Mouse (Mus musculus) cerebellum, adult 2 months (tissue): ENCODE results near the gene Jagn1. TPM values are rescaled to one million over a fixed set of nuclear protein-coding genes. Genes with fewer than 3 reads are reported as not detected.

Experiments used
- DNase-seq, 2 experiments: peaks; one replicate each; pipeline ENCODE4 v3.0.0; 2021
- H3K27ac ChIP-seq: fragments of 200-500 bp; 2 replicates; pipeline ENCODE4 v1.5.1; 2012; ENCODE audit warnings: low read length, control low read depth, inconsistent platforms; ENCODE audit not compliant: insufficient read depth
- H3K27me3 ChIP-seq: fragments of 200-500 bp; 2 replicates; pipeline ENCODE4 v1.6.1; 2012; ENCODE audit warnings: inconsistent platforms, mild to moderate bottlenecking, low read length, moderate library complexity; ENCODE audit not compliant: control insufficient read depth, insufficient read depth
- H3K4me1 ChIP-seq: fragments of 200-500 bp; 2 replicates; pipeline ENCODE4 v1.6.1; 2011; ENCODE audit warnings: low read length; ENCODE audit not compliant: control insufficient read depth, insufficient read depth
- H3K4me3 ChIP-seq: fragments of 200-500 bp; replicated peaks from 2 replicates; pipeline ENCODE3; 2011; ENCODE audit warnings: mild to moderate bottlenecking, low read depth, low read length, control low read depth; ENCODE audit not compliant: insufficient read depth
- CTCF ChIP-seq: fragments of 200-500 bp; IDR thresholded peaks from 2 replicates; pipeline ENCODE4 v1.5.1; 2011; ENCODE audit warnings: low read depth, mild to moderate bottlenecking, control low read depth, low read length, moderate library complexity, borderline replicate concordance; ENCODE audit not compliant: insufficient read depth
- POLR2A ChIP-seq: fragments of 200-500 bp; IDR thresholded peaks from 2 replicates; pipeline ENCODE4 v1.6.1; 2011; ENCODE audit warnings: low read length, control low read depth, borderline replicate concordance; ENCODE audit not compliant: insufficient read depth
- WGBS: fragments of 180-500 bp; shearing (Covaris S2); methylation state at CpG from one replicate; pipeline ENCODE4 v1.1.7; 2018; 5-methylcytosine and 5-hydroxymethylcytosine counted together
- polyA plus RNA-seq: library from polyadenylated mRNA; depleted of rRNA; stranded (reverse); fragments of >200 nt; gene quantifications from 2 replicates; pipeline ENCODE4 v1.2.3, GENCODE M21; 2012

The Jagn1 gene
- polyA plus RNA-seq, 1 experiment: 58.4 TPM

DNA sequence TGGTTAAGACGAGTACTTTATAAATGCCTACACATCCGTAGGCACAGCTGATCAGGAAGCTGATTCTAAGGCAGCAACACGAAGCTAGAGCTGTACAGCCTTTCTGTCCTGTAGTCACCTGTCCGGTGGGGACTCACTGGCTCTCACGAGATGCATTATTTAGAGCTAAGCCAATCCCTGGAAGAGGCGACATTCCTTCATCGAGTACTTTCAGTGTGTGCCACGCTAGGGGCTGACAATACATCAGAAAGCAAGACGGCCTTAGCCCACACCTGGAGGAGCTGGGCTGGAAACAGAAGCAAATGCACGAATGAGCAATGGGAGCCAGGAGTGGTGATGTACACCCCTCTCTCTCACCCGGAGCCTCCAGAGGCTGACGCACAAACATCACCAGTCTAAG is 5.2 kb upstream of the Jagn1 start:
- H3K4me3 ChIP-seq: no peak overlapping the region
- 72% methylated on average over 12 of the region's 12 CpGs for WGBS
- no peaks in the 10 kb centered on the region for H3K4me1 ChIP-seq
- DNase-seq: no peak
- no peak overlapping the region for H3K27ac ChIP-seq
- H3K27me3 ChIP-seq: no peaks in the 10 kb centered on the region
- TF ChIP-seq POLR2A (no peak), CTCF (no peak)

DNA sequence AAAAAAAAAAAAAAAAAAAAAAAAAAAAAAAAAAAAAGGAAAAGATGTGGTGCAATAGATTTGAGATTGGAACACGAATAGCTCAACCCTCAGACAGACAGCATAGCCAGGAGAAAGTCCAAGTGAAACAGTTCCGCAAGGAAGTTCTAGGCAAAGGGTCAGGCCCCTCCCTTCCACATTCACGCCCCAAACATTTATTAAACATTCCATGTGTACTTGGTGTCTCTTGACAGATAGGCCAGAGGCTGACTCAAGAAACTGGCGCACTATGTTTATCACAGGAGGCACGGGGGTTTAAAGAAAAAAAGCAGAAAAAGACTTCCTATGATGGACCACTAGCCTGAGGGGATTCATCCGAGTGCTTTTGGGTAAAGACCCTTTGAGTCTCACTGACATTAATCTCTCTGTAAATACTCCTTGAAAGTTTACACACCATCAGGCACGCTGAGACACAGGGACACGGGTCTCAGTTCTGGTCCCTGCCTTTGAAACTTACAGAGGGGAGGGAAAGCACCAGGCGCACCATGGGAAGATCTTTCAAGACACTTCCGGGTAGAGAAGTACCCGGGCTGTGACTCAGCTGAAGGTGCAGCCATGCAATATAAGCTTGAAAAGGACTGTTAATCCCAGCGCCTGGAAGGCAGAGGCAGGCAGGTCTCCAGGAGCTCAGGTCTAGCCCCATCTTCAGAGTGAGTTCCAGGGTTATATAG is 3.5 kb upstream of the Jagn1 start:
- H3K27me3 ChIP-seq: no peaks in the 10 kb centered on the region
- H3K4me3 ChIP-seq: no peak overlapping the region
- TF ChIP-seq CTCF (no peak), POLR2A (no peak)
- 63% methylated on average over 12 of the region's 12 CpGs for WGBS
- peaks cover 2% of the 10 kb centered on the region; the same call in 1 of the 2 replicates for H3K4me1 ChIP-seq
- no peak overlapping the region for H3K27ac ChIP-seq
- no peak for DNase-seq

- Histone ChIP-seq H3K4me3 (no peak overlapping the region), H3K27ac (no peak overlapping the region), H3K27me3 (no peaks in the 10 kb centered on the region), H3K4me1 (peaks cover 2% of the 10 kb centered on the region; the same call in 1 of the 2 replicates)
- no peak for DNase-seq
- 66% methylated on average over 3 of the region's 3 CpGs for WGBS
- TF ChIP-seq POLR2A (no peak), CTCF (no peak)
Measured at GRCm38 (mm10) chr6:113440686-113441085, 1.7 kb upstream of the Jagn1 start.

DNA sequence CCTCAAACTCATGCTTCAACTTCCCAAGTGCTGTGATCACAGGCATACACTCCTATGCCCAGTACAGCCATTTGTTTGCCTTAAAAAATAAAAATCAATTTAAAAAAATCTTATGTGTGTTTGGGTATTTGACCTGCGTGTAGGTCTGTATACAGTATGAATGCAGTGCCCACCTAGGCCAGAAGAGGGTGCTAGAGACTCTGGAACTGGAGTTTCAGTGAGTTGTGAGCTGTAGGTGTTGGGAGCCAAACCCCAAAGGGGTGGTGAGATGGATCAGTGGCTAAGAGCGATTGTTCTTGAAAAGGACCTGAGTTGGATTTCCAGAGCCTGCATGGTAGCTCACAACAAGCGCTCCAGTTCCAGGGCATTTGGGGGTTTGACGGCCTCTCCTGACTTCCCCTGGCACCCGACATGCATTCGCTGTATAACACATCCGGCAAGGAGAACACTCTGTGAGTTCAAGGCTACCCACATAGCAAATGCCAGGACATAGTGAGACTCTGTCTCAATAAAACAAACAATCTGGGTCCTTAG is 1.2 kb upstream of the Jagn1 start:
- 34% methylated on average over 7 of the region's 7 CpGs for WGBS
- Histone ChIP-seq H3K4me3 (no peak overlapping the region), H3K27me3 (no peaks in the 10 kb centered on the region), H3K27ac (no peak overlapping the region), H3K4me1 (peaks cover 2% of the 10 kb centered on the region; the same call in 1 of the 2 replicates)
- DNase-seq: peak; percentile 70 to 83
- TF ChIP-seq CTCF: peak; percentile 86
- no peak for TF ChIP-seq POLR2A

- peak overlapping the region; percentile 65 for H3K4me3 ChIP-seq
- WGBS: 34% methylated on average over 9 of the region's 9 CpGs
- H3K27me3 ChIP-seq: no peaks in the 10 kb centered on the region
- peak overlapping the region; percentile 40; the same call in 1 of the 2 replicates for H3K27ac ChIP-seq
- TF ChIP-seq CTCF (no peak), POLR2A (no peak)
- H3K4me1 ChIP-seq: peaks cover 4% of the 10 kb centered on the region; the same call in 1 of the 2 replicates
- no peak for DNase-seq
Measured at GRCm38 (mm10) chr6:113442087-113442441, 305 bp upstream of the Jagn1 start.

GRCm38 (mm10) chr6:113443091-113443490 is 722 bp downstream of the Jagn1 start:
- Histone ChIP-seq H3K4me1 (peaks cover 7% of the 10 kb centered on the region; the same call in 1 of the 2 replicates), H3K4me3 (peak overlapping the region; percentile 65), H3K27me3 (no peaks in the 10 kb centered on the region), H3K27ac (0 out of 2 replicates have a peak overlapping the region, but pooled peaks have one; percentile 14)
- 42% methylated on average over 12 of the region's 12 CpGs for WGBS
- peak; percentile 2; the same call in 1 of the 2 replicates for TF ChIP-seq CTCF
- TF ChIP-seq POLR2A: no peak
- DNase-seq: no peak

DNA sequence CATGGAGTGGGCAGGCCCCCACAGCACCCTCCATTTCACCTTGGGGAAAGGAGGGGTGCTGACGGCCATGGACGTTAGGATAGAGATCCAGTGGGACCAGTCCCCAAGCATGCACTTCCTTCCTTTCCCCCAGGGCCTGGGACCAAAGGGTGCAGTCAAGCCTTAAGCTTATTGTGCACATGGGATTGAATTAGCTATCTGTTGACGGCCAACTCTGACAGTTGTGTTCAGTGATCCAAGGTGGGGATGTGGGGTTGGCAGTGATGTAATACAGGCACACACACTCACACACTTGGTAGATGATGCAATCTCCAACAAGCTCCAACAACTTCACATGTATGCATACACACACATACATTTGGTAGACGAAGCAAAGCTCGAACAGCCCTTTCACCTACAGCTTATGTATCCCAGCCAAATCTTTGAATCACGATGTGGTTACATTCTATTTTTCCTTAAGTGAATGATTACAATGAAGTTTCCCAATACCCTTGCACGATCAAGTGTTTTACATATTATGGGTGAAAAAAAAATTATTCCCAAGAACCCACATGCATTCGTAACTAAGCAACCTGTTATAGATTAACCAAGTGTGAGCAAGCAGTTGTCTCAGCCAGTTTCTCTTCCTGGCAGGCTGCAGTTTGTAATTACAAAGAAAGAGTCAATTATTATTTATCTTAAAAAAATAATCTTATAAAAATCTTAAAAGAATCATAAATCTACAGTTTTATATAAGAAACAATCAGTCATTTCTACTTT is 2.0 kb downstream of the Jagn1 start:
- H3K4me1 ChIP-seq: peaks cover 7% of the 10 kb centered on the region; the same call in 1 of the 2 replicates
- TF ChIP-seq CTCF (no peak), POLR2A (no peak)
- H3K4me3 ChIP-seq: no peak overlapping the region
- WGBS: 62% methylated on average over 8 of the region's 8 CpGs
- no peaks in the 10 kb centered on the region for H3K27me3 ChIP-seq
- no peak for DNase-seq
- no peak overlapping the region for H3K27ac ChIP-seq
